Mouse (Mus musculus): Measurements from ENCODE around the gene Ppp1r13b.

Ppp1r13b gene

DNA sequence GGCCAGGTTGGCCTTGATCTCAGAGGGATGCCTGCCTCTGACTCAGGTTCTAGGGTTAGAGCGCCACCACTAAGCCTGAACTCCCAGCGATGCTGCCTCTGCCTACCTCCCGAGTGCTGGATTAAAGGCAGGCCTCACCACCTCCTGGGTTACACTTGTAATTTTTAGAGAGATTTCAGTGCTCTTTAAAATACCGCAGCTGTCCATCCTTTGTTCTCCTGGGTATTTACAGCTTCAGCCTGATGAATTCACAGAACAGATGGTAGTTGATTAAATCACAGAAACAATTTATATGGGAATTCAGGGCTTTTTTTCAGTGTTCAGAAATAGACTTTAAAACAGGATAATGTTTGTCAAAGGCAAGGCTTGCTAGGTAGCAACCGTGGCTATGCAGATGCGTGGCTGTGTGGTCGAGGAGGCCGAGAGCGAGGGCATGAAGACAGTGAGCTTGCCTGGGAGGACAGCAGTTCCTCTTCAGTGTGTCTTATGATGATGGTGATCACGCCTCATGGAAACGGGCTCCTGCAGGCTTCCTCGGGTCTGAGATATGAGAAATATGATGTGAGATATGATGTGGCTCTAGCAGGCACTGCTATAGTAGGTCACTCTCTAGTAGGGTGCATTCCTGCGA, 116.3 kb downstream of the Ppp1r13b start:
- DNase-seq (ENCODE audit: low spot score) = no peak

DNA sequence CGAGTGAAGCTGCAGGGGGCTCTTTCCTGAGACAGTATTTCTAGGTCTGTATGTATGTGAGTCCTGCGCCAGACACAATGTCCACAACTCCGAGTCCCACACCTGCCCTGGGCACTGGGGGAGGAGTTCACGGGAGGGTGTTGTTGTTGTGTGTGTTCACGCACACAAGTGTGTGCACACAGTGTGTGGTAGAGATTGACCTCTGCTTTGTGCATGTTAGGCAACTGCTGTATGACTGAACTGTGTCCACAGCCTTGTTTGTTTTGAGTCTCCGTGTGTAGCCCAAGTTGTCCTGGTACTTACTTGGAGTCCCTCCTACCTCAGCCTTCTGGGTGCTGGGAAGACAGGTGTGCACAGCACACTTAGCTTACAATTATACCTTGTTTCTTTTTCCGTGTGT, 117.3 kb downstream of the Ppp1r13b start:
- no peak for DNase-seq (ENCODE audit: low spot score)

DNA sequence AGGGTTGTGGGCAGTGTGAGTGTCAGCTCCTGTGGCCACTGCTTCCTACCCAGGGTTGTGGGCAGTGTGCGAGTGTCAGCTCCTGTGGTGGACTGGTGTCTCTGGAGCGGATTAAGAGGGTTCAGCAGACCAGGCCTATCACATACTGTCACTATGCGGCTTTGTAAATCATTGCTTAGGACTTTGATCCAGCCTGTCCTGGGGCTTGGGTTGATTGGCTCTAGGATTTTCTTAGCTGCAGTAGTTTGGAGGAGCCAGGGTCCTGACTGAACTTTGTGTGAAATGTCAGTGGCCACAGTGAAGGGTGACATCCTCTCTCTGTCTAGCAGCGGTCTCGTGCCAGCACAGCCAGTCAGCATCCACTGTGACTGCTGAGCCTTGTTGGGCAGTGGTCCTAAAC, 117.8 kb downstream of the Ppp1r13b start:
- DNase-seq (ENCODE audit: low spot score) = no peak

DNA sequence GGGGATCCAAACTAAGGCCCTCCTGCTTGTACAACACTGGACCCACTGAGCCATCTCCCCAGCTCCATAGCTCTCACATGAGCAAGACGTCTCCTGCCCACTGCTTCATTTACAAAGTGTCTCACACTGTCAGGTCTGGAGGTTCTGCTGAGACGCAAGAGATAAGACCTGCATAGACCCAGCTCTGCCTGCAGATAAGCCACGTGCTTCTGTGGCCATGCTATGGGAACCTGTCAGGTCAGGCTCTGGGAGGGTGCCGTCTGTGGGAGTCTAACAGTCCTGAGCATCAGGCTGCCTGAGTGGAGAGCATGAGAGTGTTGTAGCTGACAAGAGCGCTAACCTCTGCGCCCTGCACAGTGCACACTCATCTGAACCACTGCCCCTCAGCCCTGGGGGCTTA, 120.9 kb downstream of the Ppp1r13b start:
- DNase-seq (ENCODE audit: low spot score) = no peak

DNA sequence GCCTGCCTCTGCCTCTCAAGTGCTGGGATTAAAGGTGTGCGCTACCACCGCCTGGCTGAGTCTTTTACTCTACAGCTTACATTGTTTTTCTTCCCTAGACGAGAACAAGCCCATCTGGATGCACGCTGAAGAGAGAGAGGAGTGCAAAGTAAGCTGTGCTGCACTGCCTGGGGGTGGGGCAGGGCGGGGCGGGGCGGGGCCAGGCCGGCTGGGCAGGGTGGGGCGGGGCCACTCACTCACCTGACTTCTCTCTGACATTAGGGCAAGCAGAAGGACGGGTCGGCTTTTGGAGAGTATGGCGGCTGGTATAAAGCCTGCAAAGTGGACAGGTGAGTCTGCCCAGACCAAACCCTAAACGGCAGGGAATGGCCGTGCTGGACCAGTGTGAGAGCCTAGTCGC, 122.7 kb downstream of the Ppp1r13b start:
- DNase-seq (ENCODE audit: low spot score) = no peak

DNA sequence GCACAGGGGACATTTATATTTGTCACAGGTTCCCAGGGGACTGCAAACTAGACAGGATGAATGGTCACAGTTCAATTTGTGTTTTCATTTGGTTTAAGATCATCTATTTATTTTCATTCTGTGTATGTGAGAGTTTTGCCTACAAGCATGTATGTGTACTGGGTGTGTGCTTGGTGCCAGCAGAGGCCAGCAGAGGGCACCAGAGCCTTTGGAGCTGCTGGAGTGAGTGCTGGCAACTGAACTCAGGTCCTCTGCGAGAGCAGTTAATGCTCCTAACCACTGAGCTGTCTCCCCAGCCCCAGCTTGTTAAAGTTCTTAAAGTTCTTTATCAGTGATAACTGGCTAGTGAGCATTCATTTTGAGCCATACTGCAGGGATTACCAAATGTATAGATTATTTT, 128.4 kb downstream of the Ppp1r13b start:
- no peak for DNase-seq (ENCODE audit: low spot score)

All from spleen, adult 12 weeks (tissue).